Mouse (Mus musculus) cerebral cortex, adult 2 months (tissue): Measurements from ENCODE around the gene Rcan1.

Experiments used
- WGBS: fragments of 180-500 bp; shearing (Covaris S2); methylation state at CpG from one replicate; pipeline ENCODE4 v1.1.7; 2018; 5-methylcytosine and 5-hydroxymethylcytosine counted together

Rcan1 gene

DNA sequence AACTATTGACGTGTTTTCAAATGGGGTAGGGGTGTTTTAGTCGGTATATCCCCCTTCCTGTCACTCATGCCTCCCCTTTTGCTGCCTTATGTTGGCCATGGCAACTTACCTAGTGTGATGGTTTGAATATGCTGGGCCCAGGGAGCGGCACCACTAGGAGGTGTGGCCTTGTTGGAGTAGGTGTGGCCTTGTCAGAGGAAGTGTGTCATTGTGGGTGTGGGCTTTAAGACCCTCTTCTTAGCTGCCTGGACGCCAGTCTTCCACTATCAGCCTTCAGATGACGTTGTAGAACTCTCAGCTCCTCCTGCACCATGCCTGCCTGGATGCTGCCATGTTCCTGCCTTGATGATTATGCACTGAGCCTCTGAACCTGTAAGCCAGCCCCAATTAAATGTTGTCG is at the start of gene Rcan1:
Gene Rcan1, minus strand, starts transcription at position 162 of the 400 bp plus-strand sequence.
- 76% methylated on average over 6 of the region's 6 CpGs for WGBS

DNA sequence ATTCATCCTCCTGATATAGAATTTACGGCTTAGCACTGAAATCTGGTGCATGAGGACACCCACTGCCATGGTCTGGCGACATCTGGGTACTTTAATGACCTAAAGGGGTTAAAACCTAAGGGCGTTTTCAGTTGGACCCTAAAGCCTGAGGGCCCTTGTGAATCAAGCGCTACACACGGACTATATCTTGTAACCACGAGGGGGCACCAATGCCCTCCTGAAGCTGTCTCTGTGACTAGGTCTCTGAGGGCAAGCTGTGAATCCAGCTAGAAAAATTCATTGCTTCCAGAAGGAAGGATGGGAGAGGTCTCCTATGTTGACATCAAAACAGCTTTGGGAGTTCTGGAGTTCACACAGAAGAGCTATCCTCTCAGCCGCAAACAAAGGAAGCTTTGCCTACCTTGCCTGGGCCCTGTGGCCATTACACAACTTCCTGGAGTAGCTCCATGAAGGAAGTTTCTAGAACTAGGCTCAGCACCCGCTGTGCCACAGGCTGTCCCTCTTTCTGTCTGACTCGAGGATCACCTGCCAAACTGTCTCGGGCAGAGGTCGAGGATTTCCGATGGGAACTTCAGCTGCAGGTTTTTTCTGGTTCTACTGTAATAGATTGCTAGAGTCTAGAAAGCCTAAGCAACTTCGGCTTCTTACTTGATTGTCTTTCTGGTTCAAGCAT is 49.3 kb upstream of the Rcan1 start:
- WGBS, result 51% methylated on average over 13 of the region's 13 CpGs

DNA sequence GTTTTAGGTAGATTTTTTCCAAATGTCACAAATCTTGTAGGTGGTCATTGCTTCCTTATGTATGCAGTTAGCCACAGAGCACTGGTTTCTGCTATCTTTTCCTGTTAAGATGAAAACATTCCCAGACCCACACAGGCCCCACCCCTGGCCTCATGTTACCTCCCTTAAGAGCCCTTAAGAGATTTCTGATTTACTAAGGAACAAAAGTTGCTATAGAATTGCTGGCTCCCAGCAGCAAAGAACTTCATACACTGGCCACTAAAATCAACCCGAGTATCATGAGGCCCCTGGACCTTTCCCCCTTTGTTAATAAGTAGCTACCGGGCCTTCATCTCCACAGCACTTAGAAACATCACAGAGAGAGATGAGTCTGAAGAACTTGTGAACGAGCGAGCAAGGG is 48.1 kb upstream of the Rcan1 start:
- WGBS, result 85% methylated on average over 4 of the region's 4 CpGs

DNA sequence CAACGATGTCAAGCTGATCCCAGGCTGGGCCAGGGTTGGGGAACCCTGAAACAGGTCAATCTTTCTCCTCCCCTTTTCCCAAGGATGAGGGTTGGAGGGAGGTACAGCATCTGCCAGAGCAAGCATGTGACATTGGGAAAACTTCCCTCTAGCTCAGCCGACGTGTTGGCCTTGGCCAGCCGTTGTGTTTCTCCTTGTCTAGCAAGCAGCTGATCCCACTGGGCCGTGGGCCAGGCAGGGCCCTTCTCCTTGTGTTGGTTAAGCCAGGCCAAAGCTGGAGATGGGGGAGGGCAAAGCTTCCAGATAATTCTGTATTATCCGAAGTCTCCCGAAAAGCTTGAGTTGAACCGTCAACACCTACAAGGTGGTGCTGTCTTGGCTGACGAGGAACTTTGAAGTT is 45.5 kb upstream of the Rcan1 start:
- 74% methylated on average over 9 of the region's 9 CpGs for WGBS

DNA sequence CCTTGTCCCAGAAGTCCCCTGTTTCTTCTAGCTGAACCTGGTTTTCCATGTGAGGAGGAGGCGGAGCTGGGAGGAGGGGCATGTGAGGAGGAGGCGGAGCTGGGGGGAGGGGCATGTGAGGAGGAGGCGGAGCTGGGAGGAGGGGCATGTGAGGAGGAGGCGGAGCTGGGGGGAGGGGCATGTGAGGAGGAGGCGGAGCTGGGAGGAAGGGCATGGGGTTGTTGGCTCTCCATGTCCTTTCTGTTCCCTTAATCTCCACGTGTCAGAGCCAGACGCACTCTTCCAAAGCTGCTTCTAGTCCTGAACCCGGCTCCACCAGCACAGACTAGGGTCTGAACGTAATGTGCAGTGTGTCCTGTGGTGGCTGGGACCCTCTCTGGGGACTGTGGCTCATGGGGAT is 44.2 kb upstream of the Rcan1 start:
- 75% methylated on average over 9 of the region's 9 CpGs for WGBS

DNA sequence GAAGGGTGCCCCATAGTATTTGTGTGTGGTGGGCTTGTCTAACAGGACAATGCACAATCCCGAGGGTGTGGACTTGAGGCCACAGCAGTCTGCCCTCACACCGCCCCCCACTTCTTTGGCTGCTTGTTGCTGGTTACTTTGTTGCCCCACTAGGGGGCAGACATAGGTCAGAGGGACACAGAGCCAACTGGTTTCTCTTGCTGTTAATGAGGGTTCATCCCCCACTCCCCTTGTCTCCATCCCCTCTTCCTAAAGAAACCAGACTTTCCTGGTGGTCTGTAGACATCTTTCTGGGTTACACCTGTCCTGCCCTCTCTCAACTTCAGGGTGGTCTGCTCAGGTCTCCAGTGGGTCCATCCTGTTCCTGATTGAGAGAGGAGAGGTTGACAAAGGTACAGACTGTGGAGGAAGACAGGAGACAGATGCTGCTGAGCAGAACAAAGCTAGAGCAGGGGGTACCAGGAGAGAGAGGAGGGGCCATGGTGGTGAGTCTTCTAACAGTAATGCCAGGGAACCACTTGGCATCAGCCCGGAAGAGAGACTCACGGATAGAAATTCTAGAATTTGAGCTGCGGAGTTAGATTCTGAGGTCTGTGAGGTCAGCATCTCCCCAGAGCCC is 41.2 kb upstream of the Rcan1 start:
- WGBS, result 47% methylated on average over 5 of the region's 5 CpGs

DNA sequence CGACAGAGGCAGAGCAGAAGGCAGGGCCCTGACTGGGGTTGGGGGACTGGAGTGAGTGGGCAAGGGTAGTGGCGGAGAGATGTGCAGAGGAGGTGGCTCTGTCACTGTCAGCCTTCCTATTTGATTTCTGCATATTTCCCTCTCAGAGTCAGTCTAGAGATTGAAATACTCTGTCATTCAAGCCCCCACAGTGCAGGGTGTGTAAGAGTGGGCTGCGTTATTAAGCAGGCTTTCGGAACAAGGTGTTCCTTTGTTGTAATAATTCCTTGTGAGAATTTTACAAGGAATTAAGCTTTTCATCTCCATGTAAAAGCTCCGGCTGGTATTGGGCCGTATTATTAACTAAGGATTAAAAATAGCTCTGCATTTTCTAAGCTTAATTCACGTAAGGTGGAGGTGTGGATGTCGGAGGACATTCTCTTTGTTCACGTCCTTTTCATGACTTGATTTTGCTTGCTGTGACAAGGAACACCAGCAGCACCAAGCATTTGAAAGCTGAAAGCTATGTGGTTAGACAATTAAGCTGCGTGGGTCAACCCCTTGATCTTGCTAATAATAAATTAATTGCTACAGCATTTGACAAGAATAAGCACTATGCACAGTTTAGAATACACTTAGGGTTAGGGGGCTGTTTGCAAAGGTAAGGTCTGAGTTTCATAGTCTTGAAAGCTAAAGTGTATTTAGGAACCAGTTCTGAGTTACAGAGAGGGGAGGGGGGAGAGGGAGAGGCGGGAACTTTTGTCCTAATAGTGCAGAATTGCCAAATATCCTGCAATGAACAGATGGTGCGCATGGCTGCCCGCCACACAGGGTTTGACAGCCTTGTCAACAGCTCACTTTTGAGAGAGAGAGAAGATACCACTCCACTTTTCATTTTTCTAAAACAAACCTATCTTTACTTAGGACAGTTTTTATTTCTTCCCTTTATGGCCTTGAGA is 40.4 kb upstream of the Rcan1 start:
- WGBS, result 55% methylated on average over 13 of the region's 13 CpGs

DNA sequence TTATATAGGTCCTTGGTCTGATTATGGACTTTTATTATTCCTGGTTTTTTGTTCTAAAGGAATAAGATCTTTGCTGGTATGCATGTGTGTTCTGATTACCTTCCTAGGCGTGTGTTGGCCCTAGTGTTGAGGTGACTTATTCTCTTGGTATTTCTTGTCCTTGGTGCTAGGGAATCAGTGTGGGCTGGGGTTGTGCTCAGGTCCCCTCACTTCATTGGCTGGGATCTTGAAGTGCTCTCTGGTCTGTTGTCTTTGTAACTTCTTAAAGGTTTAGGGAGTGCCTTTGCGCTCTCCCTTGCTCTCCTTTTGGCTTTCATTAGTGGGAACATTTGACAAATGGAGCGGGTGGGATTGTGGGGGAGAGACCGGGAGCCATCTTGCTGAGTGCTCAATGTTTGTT is 36.9 kb upstream of the Rcan1 start:
- 94% methylated on average over 4 of the region's 4 CpGs for WGBS

DNA sequence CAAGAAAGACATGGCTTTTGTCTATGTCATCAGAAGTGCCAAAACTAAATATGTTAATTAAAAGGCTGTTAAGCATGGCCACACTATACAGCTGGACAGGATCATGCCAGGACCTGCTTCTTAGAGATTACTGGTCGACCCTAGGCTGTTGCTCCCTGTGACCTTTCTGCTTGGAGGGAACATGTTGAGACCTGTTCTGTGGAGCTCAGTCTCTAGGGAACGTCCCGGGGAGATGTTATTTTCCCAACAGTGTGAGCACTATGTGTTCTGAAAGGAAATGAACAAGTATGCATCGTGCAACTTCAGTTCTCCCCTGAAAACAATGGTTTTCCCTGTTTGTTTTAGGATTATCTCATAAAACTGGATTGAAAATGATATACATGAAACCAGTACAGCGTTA is 32.4 kb upstream of the Rcan1 start:
- WGBS, result 71% methylated on average over 5 of the region's 5 CpGs

DNA sequence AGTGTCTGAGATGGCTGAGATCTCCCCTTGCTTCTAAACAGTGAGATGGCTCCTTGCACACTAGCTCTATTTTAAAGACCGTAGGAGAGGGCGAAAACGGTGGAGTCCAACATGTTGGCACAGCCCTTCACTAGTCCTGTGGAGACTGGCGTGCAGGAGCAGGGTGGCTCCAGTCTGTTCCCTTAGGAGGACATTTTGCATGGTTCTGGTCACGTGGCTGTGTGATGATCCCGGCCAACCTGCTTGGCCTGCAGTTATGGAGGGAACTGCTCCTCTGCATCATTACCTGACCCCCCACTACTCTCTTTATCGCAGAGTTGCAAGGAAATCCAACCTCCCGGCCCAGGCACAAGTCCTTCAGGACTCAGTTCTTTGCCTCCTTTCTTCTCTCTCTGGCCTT is 29.9 kb upstream of the Rcan1 start:
- 81% methylated on average over 8 of the region's 8 CpGs for WGBS

DNA sequence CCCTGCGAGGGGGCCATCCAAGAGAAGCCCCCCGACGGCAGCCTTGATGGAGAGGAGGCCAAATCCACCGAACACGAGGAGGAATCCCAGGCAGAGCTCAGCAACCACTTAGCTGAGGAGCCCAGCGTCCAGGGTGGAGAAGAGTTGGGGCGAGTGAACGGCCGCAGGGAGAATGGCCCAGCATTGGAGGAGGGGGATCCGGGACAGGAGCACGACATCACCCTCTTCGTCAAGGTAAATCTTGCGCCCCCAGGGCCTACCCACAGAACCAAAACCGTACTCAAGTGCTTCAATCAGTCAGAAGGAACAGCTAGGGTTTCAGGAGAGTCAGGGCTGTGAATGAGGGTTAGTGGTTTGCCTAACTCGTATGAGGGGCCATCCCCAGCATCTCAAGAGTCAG is 28.7 kb upstream of the Rcan1 start:
- 31% methylated on average over 15 of the region's 15 CpGs for WGBS

DNA sequence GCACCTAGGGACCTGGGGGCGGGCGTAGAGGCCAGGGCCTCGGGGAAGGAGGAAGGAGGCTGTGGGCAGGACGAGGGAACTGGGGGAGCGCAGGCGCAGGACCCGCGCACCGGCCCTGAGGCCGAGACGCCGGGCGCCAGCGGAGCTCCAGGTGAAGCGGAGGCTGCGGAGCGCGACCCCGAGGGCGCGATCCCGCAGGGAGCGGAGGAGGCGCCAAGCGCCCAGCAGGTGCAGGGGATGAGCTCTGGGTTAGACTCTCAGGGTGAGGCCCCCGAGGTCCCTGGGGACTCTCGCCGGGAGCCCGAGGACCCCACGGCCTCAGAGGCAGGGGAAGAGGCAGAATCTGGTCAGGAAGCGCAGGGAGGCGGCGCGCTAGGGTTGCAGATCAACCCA is 27.9 kb upstream of the Rcan1 start:
- WGBS, result 1% methylated on average over 34 of the region's 34 CpGs

DNA sequence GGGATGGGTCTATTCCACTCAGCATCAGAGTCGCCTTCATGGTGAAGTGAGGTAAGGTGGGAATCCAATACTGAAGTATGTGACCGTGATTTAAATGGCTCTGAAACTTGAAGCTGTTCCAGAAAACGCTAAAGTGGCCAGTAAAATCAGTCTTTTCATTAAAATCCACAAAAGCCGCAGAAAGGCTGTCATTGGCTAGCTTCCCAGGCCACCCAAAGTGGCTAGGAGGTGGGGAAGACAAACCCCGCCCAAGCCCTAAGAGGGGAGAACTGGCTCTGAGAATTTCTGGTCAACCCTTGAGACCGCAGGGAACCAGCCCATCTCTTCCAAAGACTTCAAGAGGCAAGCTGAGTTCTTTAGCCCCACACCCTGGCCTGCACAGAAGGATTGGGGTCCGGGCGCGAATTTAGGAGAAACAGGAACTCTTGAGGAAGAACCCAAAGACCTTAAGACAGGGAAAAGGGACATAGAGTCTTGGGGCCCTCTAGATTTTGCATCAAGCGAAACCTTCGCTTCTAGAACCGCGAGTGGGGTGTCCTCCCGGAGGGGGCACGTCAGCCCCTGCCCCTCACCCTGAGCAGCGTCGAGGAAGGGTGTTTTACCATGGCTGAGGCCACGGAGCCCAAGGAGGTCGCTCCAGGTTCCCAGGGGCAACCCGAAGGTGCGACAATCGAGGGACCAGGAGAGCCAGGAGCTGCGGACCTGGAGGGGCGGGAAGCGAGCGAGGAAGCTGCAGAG is 27.4 kb upstream of the Rcan1 start:
- 15% methylated on average over 26 of the region's 26 CpGs for WGBS

DNA sequence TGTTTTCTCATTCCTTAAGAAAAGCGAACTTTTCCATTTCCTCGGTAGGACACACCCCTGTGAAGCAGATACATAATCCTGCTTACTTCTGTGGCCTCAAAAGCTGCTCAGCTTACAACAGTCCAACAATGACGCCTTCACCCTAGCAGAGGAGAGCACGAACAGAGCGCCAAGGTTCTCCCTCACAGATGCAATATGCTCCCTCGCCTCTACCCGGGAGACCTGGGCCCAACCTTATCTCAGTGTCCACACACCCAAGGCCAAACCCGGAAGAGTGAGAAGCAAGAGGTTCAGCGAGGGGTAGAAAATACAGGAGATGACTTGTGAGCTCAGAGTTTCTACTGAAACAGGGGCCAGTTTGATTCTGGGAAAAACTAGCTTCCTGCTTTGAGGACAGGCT is 18.7 kb upstream of the Rcan1 start:
- WGBS, result 89% methylated on average over 9 of the region's 9 CpGs

DNA sequence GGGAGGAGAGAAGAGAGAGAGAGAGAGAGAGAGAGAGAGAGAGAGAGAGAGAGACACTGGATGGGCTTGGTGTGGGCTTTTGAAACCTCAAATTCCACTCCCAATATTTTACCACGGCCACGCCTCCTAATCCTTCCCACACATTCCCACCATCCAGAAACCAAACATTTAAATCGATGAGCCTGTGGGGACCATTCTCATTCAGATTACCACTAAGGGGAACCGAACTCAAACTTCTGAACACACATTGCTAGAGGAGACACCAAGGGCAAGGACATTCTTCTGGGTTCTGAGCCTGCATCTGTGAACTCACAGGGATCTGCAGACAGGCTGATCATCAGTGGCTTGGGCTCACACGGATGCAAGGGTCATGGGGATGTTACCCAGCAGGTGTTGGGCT is 17.8 kb upstream of the Rcan1 start:
- 90% methylated on average over 5 of the region's 5 CpGs for WGBS

DNA sequence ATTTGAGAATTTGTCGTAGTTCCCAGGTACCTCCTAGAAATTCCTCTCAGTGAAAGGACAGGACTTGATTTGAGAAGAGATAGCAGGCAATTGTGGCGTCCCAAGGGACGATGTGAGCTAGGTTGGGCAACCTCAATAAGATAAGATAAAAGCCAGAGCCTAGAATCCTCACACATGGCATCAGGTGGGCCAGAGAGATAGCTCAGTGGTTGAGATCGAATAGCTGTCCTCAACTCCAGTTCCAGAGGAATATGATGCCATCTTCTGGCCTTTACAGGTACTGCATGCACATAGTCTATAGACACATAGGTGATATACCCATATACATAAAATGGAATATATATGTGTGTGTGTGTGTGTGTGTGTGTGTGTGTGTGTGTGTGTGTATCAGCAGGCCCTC is 16.8 kb upstream of the Rcan1 start:
- WGBS, result 65% methylated on average over 4 of the region's 4 CpGs

DNA sequence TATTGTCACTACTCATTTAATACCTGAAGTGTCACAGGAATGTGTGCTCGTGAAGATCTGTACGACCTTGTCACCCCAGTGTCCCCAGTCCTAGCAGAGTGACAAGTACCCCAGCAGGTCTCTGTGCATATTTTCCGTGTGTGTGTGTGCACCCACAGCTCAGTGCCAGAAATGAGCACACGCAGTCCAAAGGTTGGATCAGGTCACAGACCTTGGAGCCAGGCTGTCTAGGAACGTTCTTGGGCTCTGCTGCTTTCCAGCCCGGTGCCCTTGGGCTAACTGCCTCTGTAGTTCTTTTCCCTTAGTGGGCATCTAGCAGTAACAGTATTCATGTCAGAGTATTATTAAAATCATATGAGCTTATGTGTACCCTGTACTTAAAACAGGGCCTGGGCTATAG is 16.4 kb upstream of the Rcan1 start:
- 92% methylated on average over 6 of the region's 6 CpGs for WGBS

DNA sequence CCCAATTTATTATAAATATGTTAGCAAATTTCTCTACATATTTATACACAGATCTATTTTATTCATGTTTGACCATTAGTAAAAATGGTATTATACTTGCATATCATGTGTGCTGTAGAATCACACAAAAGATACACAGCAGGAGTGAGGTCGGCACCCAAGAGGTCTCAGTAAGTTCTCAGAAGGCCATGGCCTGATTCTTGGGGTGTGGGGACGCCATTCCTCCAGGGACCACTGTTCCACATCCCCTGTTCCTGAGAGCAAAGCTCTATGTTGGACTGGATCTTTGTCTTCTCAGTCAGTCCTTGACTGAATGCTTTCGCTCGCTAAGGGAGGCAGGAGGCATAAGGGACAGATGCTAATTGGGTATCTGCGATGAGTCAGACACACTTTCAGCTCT is 14.8 kb upstream of the Rcan1 start, which contains the start of gene Clic6:
Gene Clic6, plus strand, starts transcription at position 301 of the 400 bp plus-strand sequence.
- WGBS, result 90% methylated on average over 5 of the region's 5 CpGs

DNA sequence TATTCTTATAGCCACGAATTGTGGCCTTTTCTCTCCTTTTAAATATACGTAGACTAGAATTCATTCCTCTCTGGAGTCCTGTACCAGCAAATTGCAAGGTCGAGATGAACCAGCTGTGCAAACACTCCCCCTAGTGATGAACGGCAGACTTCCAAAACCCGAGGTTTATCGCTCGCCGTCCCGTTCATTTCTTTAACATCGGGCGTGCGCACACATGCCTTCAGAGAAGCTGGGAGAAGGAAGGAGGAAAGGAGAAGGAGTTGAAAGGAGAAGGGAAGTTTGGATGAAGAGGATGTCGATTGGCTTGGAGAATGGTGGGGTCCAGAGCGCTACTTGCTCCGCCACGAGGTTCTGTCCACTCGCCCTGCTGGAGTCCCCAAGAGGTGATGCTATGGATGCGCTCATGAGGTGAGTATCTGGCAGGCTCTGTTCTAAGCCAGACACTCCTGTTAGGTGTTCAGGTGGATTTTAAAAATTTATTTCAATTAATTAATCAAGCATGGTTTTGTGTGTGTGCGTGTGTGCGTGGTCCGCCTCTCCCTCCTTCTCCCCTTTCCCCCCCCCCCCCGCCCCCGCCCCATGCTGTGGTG is 8.0 kb upstream of the Rcan1 start:
- WGBS, result 10% methylated on average over 22 of the region's 23 CpGs

DNA sequence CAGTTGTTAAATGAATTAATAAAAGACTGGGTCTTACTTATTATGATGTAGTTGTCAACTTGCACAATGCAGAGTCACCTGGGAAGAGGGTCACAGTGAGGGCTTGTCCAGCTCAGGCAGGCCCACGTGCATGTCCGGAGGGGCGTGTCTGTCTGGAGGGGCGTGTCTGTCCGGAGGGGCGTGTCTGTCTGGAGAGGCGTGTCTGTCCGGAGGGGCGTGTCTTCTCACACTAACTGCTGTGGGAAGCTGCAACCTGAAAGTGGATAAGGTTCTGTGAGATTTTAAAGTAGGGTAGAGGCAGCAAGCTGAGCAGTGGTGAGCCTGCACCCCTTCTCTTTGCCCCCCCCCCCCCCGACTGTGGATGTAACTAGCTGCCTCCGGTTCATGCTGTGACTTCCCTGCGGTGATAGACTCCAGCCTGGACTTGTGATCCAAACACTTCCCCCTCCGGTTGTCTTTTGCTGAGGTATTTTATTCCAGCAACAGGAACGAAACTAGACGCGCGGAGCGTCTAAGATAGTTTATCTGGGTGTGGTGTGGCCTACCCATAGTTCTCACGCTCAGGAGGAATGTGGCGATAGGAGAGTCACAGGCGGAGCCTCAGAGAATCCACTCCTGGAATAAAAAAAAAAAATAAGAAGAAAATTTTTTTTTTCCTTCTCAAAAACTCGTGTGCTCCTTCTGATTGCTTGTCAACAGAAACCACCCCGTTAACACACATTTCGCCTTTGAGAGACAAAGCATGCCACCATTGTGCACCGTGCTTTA is 4.6 kb upstream of the Rcan1 start:
- 63% methylated on average over 25 of the region's 25 CpGs for WGBS

DNA sequence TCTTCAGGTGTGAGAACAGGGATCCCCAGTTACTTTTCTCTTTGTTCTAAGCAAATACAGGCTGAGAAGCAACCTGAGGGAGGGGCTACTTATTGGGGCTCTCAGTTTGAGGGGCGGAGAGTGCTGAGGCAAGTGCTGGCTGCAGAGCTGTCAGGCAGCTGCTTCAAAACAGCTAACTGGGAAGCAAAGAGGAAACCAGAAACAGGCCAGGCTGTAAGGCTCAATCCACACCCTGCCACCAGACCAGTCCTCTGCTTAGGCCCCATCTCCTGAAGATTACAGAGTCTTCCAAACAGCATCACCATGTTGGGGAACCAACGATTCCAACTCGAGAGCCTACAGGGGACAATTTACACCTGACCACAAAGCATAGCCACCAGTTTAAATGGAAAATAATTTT is 2.2 kb upstream of the Rcan1 start:
- WGBS, result 91% methylated on average over 3 of the region's 3 CpGs
